Mouse (Mus musculus) forebrain, embryonic 11.5 days (tissue): ENCODE results near the gene Iars. TPM values are rescaled to one million over a fixed set of nuclear protein-coding genes. Genes with fewer than 3 reads are reported as not detected.

Experiments used
- ATAC-seq: fragments of 200-750 bp; cut with Nextera tagmentation; replicated peaks from 2 replicates; pipeline ENCODE4 v1.8.0; 2017; ENCODE audit warnings: moderate TSS enrichment; ENCODE audit not compliant: low FRiP score
- DNase-seq: peaks from one replicate; pipeline ENCODE4 v3.0.0-alpha.2; 2017; ENCODE audit warnings: low spot score
- H3K27ac ChIP-seq: fragments of 300-500 bp; sonication (generic); 2 replicates; pipeline ENCODE4 v1.5.1; 2014; ENCODE audit warnings: low read depth, low read length
- H3K27me3 ChIP-seq: fragments of 300-500 bp; sonication (generic); 2 replicates; pipeline ENCODE4 v1.6.1; 2014; ENCODE audit warnings: mild to moderate bottlenecking, low read length, mixed read lengths; ENCODE audit not compliant: control insufficient read depth, insufficient read depth
- H3K36me3 ChIP-seq: fragments of 300-500 bp; sonication (generic); 2 replicates; pipeline ENCODE4 v1.6.1; 2014; ENCODE audit warnings: mild to moderate bottlenecking, low read length, moderate library complexity, mixed read lengths; ENCODE audit not compliant: control insufficient read depth, insufficient read depth
- H3K4me1 ChIP-seq: fragments of 300-500 bp; sonication (generic); replicated peaks from 2 replicates; pipeline ENCODE4 v1.6.1; 2014; ENCODE audit warnings: low read length, mixed read lengths; ENCODE audit not compliant: control insufficient read depth, insufficient read depth
- H3K4me2 ChIP-seq: fragments of 300-500 bp; sonication (generic); 2 replicates; pipeline ENCODE4 v1.6.1; 2014; ENCODE audit warnings: low read depth, mild to moderate bottlenecking, low read length, moderate library complexity, mixed read lengths; ENCODE audit not compliant: severe bottlenecking
- H3K4me3 ChIP-seq: fragments of 300-500 bp; sonication (generic); 2 replicates; pipeline ENCODE4 v1.5.1; 2014; ENCODE audit warnings: low read depth, low read length
- H3K9ac ChIP-seq: fragments of 300-500 bp; sonication (generic); 2 replicates; pipeline ENCODE4 v1.6.1; 2014; ENCODE audit warnings: low read length
- H3K9me3 ChIP-seq: fragments of 300-500 bp; sonication (generic); 2 replicates; pipeline ENCODE4 v1.6.1; 2016; ENCODE audit warnings: low read length, mixed read lengths; ENCODE audit not compliant: control insufficient read depth
- WGBS: fragments of 180-500 bp; shearing (Covaris S2); extraction: QIAGEN DNeasy Blood & Tissue Kit; methylation state at CpG from one replicate; pipeline ENCODE4 v1.1.7; 2014; 5-methylcytosine and 5-hydroxymethylcytosine counted together
- polyA plus RNA-seq: library from polyadenylated mRNA; unstranded; fragments of >200 nt; fragmentation: Nextera tagmentation; extraction: Ambion mirVana; gene quantifications from 2 replicates; pipeline ENCODE4 v1.2.1, GENCODE M21; 2014

Gene Iars
- polyA plus RNA-seq, result 124 and 129 TPM in 2 replicates

DNA sequence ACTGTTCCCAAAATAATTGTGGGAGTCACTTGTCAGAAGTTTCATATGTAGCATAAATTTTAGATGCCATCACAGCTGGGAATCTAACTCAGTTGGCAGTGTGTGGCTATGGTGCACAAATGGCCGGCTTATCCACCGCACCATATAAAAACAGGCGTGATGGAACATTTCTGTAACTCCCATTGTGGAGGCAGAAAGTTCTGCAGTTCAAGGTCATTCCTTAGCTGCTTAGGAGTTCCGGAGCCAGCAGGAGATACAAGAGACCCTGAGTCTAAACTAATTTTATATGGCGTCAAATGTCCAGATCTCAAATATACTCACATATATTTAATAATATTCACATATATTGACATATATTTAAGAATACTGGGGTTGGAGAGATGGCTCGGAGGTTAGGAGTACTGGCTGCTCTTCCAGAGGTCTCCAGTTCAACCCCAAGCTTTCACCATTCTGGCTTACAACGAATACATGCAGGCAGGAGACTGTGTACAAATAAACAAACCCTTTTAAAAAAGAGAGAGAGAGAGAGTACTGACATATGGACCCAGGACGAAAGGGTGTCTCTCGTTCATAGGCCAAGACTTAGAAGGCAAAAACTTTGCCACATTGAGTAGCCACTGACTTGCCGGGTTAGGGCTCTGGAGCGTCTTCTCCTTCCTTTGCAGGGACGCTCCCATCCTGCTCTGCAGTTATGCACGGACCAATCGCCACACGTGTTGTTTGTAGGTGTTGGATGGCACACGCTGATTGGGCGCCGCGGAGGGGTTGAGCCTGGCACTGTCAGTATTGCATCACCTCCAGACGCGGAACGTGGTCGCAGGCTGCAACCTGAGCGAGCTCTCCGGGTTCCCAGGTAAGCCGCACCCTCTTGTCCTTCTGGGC is at the start of gene Iars:
Gene Iars (plus strand): TSS at position 750 of the 882 bp plus-strand sequence.
- Histone ChIP-seq H3K4me1 (peaks cover 5% of the 10 kb centered on the region; the same call in 1 of the 2 replicates), H3K9me3 (no peaks in the 10 kb centered on the region), H3K4me2 (peak within 1 kb of the TSS; percentile 58), H3K36me3 (no peaks in the 10 kb centered on the region), H3K4me3 (peak within 1 kb of the TSS; percentile 74), H3K27ac (peak within 1 kb of the TSS; percentile 7; the same call in 1 of the 2 replicates), H3K9ac (peak within 1 kb of the TSS; percentile 75), H3K27me3 (no peaks in the 10 kb centered on the region)
- peak; percentile 100 for ATAC-seq
- WGBS, result 6% methylated on average over 26 of the region's 26 CpGs
- DNase-seq, result peak; percentile 97

- Histone ChIP-seq H3K36me3 (no peaks in the 10 kb centered on the region), H3K4me1 (no peaks in the 10 kb centered on the region), H3K9me3 (no peaks in the 10 kb centered on the region), H3K4me3 (no peak overlapping the region), H3K27ac (no peak overlapping the region), H3K27me3 (no peaks in the 10 kb centered on the region), H3K4me2 (no peak overlapping the region), H3K9ac (no peak overlapping the region)
- ATAC-seq, result no peak
- WGBS, result 95% methylated on average over 2 of the region's 2 CpGs
- no peak for DNase-seq
Observed at GRCm38 (mm10) chr13:49639965-49640364, 41.9 kb upstream of the Iars start.

DNA sequence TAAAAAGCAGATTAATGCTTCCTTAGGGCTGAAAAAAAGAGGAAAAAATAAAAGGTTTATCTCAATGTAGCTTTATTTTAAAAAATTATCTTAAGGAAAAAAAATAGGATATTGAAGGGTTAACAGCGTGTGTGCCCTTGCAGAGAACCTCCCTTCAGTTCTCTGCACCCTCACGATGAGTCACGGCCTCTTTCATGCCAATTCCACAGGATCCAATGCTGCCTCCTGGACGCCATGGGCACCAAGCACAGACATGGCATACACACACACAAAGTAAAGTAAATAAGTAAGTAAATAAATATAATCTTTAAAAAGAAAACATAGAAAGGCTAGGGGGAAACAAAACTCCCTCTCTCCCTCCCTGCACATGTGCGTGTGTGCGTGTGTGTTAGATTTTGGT is 39.2 kb upstream of the Iars start:
- H3K4me2 ChIP-seq, result no peak overlapping the region
- H3K36me3 ChIP-seq, result no peaks in the 10 kb centered on the region
- 84% methylated on average over 6 of the region's 6 CpGs for WGBS
- ATAC-seq (no peak), DNase-seq (no peak)
- H3K9ac ChIP-seq, result no peak overlapping the region
- no peaks in the 10 kb centered on the region for H3K4me1 ChIP-seq
- H3K4me3 ChIP-seq, result no peak overlapping the region
- no peak overlapping the region for H3K27ac ChIP-seq
- no peaks in the 10 kb centered on the region for H3K27me3 ChIP-seq
- no peaks in the 10 kb centered on the region for H3K9me3 ChIP-seq

- no peak for ATAC-seq
- H3K9ac ChIP-seq, result no peak overlapping the region
- H3K27me3 ChIP-seq, result no peaks in the 10 kb centered on the region
- no peaks in the 10 kb centered on the region for H3K4me1 ChIP-seq
- H3K36me3 ChIP-seq, result no peaks in the 10 kb centered on the region
- no peak overlapping the region for H3K27ac ChIP-seq
- H3K4me2 ChIP-seq, result no peak overlapping the region
- no peak for DNase-seq
- no peaks in the 10 kb centered on the region for H3K9me3 ChIP-seq
- H3K4me3 ChIP-seq, result no peak overlapping the region
Observed at GRCm38 (mm10) chr13:49643669-49644362, 38.1 kb upstream of the Iars start.

- H3K36me3 ChIP-seq, result no peaks in the 10 kb centered on the region
- no peaks in the 10 kb centered on the region for H3K4me1 ChIP-seq
- 77% methylated on average over 2 of the region's 2 CpGs for WGBS
- no peaks in the 10 kb centered on the region for H3K9me3 ChIP-seq
- DNase-seq, result no peak
- no peak overlapping the region for H3K4me2 ChIP-seq
- H3K4me3 ChIP-seq, result no peak overlapping the region
- H3K9ac ChIP-seq, result no peak overlapping the region
- ATAC-seq, result no peak
- H3K27ac ChIP-seq, result no peak overlapping the region
- H3K27me3 ChIP-seq, result no peaks in the 10 kb centered on the region
Observed at GRCm38 (mm10) chr13:49644731-49645529, 37.0 kb upstream of the Iars start.

GRCm38 (mm10) chr13:49646019-49646418 is 35.9 kb upstream of the Iars start:
- Histone ChIP-seq H3K4me2 (no peak overlapping the region), H3K4me1 (no peaks in the 10 kb centered on the region), H3K9me3 (no peaks in the 10 kb centered on the region), H3K36me3 (no peaks in the 10 kb centered on the region), H3K27ac (no peak overlapping the region), H3K27me3 (no peaks in the 10 kb centered on the region), H3K4me3 (no peak overlapping the region), H3K9ac (no peak overlapping the region)
- WGBS, result 87% methylated on average over 1 of the region's 1 CpGs
- no peak for ATAC-seq
- no peak for DNase-seq

DNA sequence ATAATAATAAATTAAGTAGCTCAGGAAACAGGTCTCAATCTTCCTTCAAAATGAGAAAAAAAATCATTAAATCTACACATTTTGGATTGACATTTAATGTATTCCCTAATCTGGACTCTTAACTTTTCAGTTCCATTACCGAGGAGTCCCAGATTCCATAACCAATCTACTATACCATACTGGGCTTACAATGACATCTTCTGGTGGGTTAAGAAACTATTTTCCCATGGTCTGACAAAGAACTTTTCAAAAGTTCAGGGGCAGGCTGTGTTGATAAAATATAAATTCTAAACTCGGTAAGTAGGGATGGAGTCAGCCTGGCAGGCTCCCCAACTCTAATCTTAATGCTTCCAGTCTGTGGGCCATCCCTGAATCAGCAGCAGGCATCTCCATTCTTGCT is 30.8 kb upstream of the Iars start:
- no peak overlapping the region for H3K4me2 ChIP-seq
- no peaks in the 10 kb centered on the region for H3K9me3 ChIP-seq
- WGBS, result 51% methylated on average over 2 of the region's 2 CpGs
- no peaks in the 10 kb centered on the region for H3K27me3 ChIP-seq
- no peak overlapping the region for H3K27ac ChIP-seq
- H3K9ac ChIP-seq, result no peak overlapping the region
- ATAC-seq (no peak), DNase-seq (no peak)
- H3K4me1 ChIP-seq, result 0 out of 2 replicates have a peak, but pooled peaks cover 2% of the 10 kb centered on the region
- 0 out of 2 replicates have a peak overlapping the region, but pooled peaks have one; percentile 63 for H3K4me3 ChIP-seq
- no peaks in the 10 kb centered on the region for H3K36me3 ChIP-seq

DNA sequence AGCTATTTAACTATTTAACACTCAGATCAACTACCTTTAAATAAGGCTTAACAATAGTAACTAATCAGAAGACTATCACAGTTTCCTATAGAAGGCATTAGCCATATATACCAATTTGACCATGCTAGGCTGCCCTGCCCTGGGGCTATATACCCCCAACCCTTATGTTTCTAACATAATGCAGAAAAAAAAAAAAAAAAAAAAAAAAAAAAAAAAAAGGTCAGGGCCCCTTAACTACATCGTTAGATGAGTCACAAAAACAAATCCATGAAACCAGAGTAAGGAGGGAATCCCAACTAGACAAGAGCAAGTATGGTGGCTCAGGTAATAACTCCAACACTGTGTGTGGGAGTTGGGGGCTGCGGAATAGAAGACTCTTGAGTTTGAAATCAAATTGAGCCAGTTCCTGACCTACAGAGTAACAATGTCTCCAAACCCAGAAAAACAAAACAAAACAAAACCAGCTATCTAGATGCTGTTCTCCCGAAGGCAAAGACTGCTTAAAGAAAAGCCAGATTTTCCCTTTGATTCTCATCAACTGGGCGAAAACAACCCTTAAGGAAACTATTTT is 30.0 kb upstream of the Iars start:
- Histone ChIP-seq H3K4me3 (peak overlapping the region; percentile 63), H3K27ac (no peak overlapping the region), H3K27me3 (no peaks in the 10 kb centered on the region), H3K36me3 (no peaks in the 10 kb centered on the region; the same call in 1 of the 2 replicates), H3K9me3 (no peaks in the 10 kb centered on the region), H3K4me2 (peak overlapping the region; percentile 53), H3K9ac (peak overlapping the region; percentile 68), H3K4me1 (0 out of 2 replicates have a peak, but pooled peaks cover 2% of the 10 kb centered on the region)
- WGBS, result 5% methylated on average over 4 of the region's 4 CpGs
- DNase-seq (no peak), ATAC-seq (no peak)
